Mouse (Mus musculus): ENCODE results near the gene Sox6.

- TF ChIP-seq CTCF (IDR thresholded peaks at IDR 0.05; ENCODE audit: low read depth, low read length) (no peak), POLR2AphosphoS5 (IDR thresholded peaks at IDR 0.05; ENCODE audit: insufficient replicate concordance, low read depth, low read length) (no peak), GATA1 (IDR thresholded peaks at IDR 0.05; ENCODE audit: borderline replicate concordance, low read length) (no peak), TAL1 (conservative IDR thresholded peaks at IDR 0.05; ENCODE audit: low read depth, low read length) (no peak), GATA2 (IDR thresholded peaks at IDR 0.05; ENCODE audit: borderline replicate concordance, low read depth, low read length) (no peak)
Measured at GRCm38 (mm10) chr7:115944250-115944649, 94.3 kb downstream of the Sox6 start.

All from G1E (cell line).